Comparison of ENCODE assay signal across 22 mouse cellular contexts in genomic region chr14:32624245-32624644, GRCm38 (mm10). TPM values are rescaled to one million over a fixed set of nuclear protein-coding genes. Genes with fewer than 3 reads are reported as not detected.
DNase-seq lines count a peak whose midpoint lies in the region; ATAC-seq lines count a peak whose summit lies in the region.
"Had no signal": no experiment of that assay in that cellular context is flagged by ENCODE, and none has a peak within 500 bp of the region (broad histone marks: within the 10 kb centered on the region; RNA-seq: fewer than 3 reads in every experiment).

No protein-coding gene starts in this region.

- H3K9me3 ChIP-seq in heart, embryonic 10.5 days, result no peaks in the 10 kb centered on the region
- H3K9me3 ChIP-seq: embryonic facial prominence, embryonic 10.5 days; embryonic facial prominence, embryonic 12.5 days; forebrain, embryonic 13.5 days; forebrain, embryonic 15.5 days had no signal

- WGBS in heart, embryonic 10.5 days, result 73% methylated on average over 3 of the region's 3 CpGs

- H3K27me3 ChIP-seq in heart, embryonic 10.5 days (ENCODE audit: insufficient read depth, poor library complexity, severe bottlenecking), result 0 out of 2 replicates have a peak, but pooled peaks cover 7% of the 10 kb centered on the region
- H3K27me3 ChIP-seq: embryonic facial prominence, embryonic 12.5 days; forebrain, embryonic 13.5 days; forebrain, embryonic 15.5 days had no signal

- DNase-seq in heart, adult 11 months, result peak; percentile 21
- no peak for DNase-seq in heart, embryonic 10.5 days (ENCODE audit: low spot score)
- no peak for DNase-seq in layer of hippocampus, adult 9-10 months (ENCODE audit: low spot score)
- DNase-seq in kidney, postnatal 36 days, result no peak
- DNase-seq: adrenal gland, adult 8-10 months; adrenal gland, postnatal 14 days; cerebellum, adult 11 months; cerebellum, adult 18-20 months; cerebellum, adult 8-10 months; cerebellum, adult 9-11 months; cerebellum, postnatal 14 days; cerebellum, postnatal 36 days; forebrain, postnatal 0 days had no signal

- H3K36me3 ChIP-seq in heart, embryonic 10.5 days, result no peaks in the 10 kb centered on the region
- H3K36me3 ChIP-seq: embryonic facial prominence, embryonic 10.5 days; embryonic facial prominence, embryonic 12.5 days; forebrain, embryonic 15.5 days had no signal

- no peak overlapping the region for H3K27ac ChIP-seq in heart, embryonic 10.5 days
- H3K27ac ChIP-seq: embryonic facial prominence, embryonic 10.5 days; embryonic facial prominence, embryonic 12.5 days; forebrain, embryonic 13.5 days; forebrain, embryonic 15.5 days had no signal

- H3K4me3 ChIP-seq in heart, embryonic 10.5 days, result no peak overlapping the region
- H3K4me3 ChIP-seq: embryonic facial prominence, embryonic 10.5 days; embryonic facial prominence, embryonic 12.5 days; forebrain, embryonic 13.5 days; forebrain, embryonic 15.5 days had no signal

- ATAC-seq in granulocyte monocyte progenitor cell, adult 5-6 weeks (replicated peaks; ENCODE audit: poor library complexity, severe bottlenecking), result peak; percentile 89
- peak; percentile 62 for ATAC-seq in megakaryocyte, adult 5-6 weeks (ENCODE audit: poor library complexity, severe bottlenecking)
- no peak for ATAC-seq in activated CD4-positive, CD25-positive, alpha-beta regulatory T cell, adult 4 months
- ATAC-seq: forebrain, embryonic 13.5 days; forebrain, embryonic 15.5 days; forebrain, postnatal 0 days had no signal

- peaks cover 10% of the 10 kb centered on the region for H3K4me1 ChIP-seq in heart, embryonic 10.5 days
- H3K4me1 ChIP-seq: embryonic facial prominence, embryonic 12.5 days; forebrain, embryonic 13.5 days; forebrain, embryonic 15.5 days had no signal

RNA-seq across cellular contexts. Expression of gene Prrxl1, which starts 25.0 kb away (rescaled TPM):
- not detected in 2 replicates for polyA plus RNA-seq in heart, embryonic 10.5 days (2016; fragmentation: Nextera tagmentation; extraction: Ambion mirVana)
- not detected in 2 replicates for total RNA-seq in granulocyte monocyte progenitor cell, adult 5-6 weeks (2014; fragmentation: Nextera tagmentation)
- not detected in 2 replicates for total RNA-seq in granulocyte monocyte progenitor cell, adult 5-6 weeks (2017)
- not detected in 2 replicates for total RNA-seq in megakaryocyte, adult 5-6 weeks (2015)
- total RNA-seq in megakaryocyte, adult 5-6 weeks (2017), result not detected in 2 replicates
- polyA plus RNA-seq in activated CD4-positive, CD25-positive, alpha-beta regulatory T cell, adult 4 months (2017; shearing (Covaris generic)), result not detected
- total RNA-seq: MEL had no signal
- polyA plus RNA-seq: C2C12 had no signal
